Mouse (Mus musculus): ENCODE measurements at regions not wholly inside any gene's neighbourhood (a gene's known extent, or its start where the extent isn't known, plus 50 kb on each side); places are given as distances from the start of the nearest gene placed in this dataset.
"Not testable (repeated sequence)": the region's sequence is repeated elsewhere in the genome, so short reads cannot be mapped to it uniquely, and the experiment has no call there.

DNA sequence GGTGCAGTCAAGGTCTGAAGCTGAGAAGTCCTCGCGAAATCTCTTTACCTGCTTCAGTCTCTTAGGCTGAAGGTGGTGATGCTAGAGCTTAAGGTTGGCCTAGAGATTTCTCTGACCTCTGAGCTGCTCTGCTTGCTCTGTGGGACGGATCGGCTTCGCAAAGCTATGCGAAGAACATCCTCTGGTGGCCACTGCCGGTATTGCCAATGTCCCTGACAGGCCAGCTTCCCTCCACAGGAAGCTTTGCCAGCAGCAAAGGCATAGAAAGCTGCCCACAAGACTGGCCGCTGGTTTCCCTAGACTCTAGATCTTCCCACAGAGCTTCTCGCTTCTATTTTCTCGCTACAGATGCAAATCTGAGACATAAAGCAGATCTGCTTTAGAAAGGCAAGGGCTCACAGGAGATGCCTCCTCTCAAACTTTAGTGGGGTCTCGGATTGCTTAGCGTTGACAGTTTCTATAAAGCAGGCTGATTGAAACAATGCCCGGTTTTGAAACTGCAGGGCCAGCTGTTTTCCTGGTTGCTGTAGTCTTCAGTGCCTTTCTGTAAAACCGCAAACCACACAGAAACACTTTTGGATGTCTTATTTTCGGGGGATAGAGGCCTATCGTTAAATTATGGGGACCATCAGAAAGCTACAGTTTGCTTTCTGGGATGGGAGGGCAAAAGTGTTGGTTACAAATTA is 153.7 kb downstream of the Car8 start:
- Histone ChIP-seq H3K4me1 (ENCODE audit: insufficient read depth, low read length) (no peaks in the 10 kb centered on the region), H3K36me3 (ENCODE audit: insufficient read depth, low read length) (no peaks in the 10 kb centered on the region), H3K9me3 (ENCODE audit: low read length) (no peaks in the 10 kb centered on the region), H3K27ac (ENCODE audit: low read length) (no peak overlapping the region), H3K27me3 (ENCODE audit: insufficient read depth, low read length) (no peaks in the 10 kb centered on the region), H3K4me3 (ENCODE audit: low read length) (no peak overlapping the region), H3K4me2 (replicated peaks; ENCODE audit: low read depth, low read length) (no peak overlapping the region), H3K9ac (replicated peaks; ENCODE audit: low read length) (no peak overlapping the region)
- WGBS: 38% methylated on average over 16 of the region's 16 CpGs
- ATAC-seq (ENCODE audit: low FRiP score, low TSS enrichment): peak; percentile 73; the same call in 1 of the 2 replicates

DNA sequence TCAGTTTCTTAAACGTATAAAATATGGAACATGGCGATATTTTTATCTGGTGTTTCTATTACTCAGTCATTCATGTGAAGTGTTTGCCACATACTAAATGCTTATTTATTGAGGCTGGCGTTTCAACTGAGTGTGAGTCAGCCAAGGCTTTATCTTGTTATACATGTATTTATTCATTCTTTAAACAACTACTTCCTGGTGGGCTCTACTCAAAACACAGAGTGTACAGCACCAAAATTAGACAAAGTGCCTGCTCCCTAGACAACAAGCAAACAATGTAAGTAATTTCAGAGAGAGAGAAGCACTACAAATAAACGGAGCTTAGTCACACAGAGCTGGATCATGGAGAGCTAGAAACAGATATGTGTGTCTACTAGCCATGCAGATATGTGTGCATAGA is 159.5 kb downstream of the Car8 start:
- H3K4me2 ChIP-seq (replicated peaks; ENCODE audit: low read depth, low read length): no peak overlapping the region
- H3K27ac ChIP-seq (ENCODE audit: low read length): no peak overlapping the region
- WGBS: 78% methylated on average over 4 of the region's 4 CpGs
- no peaks in the 10 kb centered on the region for H3K9me3 ChIP-seq (ENCODE audit: low read length)
- no peaks in the 10 kb centered on the region for H3K4me1 ChIP-seq (ENCODE audit: insufficient read depth, low read length)
- no peak overlapping the region for H3K4me3 ChIP-seq (ENCODE audit: low read length)
- no peaks in the 10 kb centered on the region for H3K27me3 ChIP-seq (ENCODE audit: insufficient read depth, low read length)
- no peak for ATAC-seq (ENCODE audit: low FRiP score, low TSS enrichment)
- no peaks in the 10 kb centered on the region for H3K36me3 ChIP-seq (ENCODE audit: insufficient read depth, low read length)
- H3K9ac ChIP-seq (replicated peaks; ENCODE audit: low read length): no peak overlapping the region

DNA sequence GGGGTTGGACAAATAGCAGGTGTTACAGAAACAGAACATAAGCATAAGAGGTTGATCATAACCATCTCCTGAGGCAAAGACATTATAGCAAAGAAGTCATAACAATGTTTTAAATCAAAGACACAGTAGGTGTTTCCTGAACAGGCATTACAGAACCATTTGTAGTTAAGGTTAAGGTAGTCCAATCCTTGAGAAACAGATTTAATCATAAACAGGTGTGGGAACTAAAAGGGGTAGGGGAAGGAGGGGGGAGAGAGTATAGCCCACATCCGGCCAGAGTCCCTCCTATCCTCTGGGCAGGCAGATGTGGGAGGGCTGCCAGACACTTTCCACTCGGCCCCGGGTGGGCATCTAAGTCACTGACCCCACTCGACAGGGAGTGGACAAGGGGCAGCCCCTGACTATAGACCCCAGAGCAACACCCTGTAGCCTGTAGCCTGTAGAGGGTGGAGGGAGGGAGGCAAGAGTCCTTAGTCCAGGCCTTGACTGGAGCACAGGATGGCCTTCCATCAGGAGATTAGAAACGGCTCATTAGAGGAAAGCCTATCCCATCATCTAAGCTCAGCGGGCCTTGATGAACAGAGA is 165.8 kb downstream of the Car8 start:
- Histone ChIP-seq H3K27me3 (ENCODE audit: insufficient read depth, low read length) (no peaks in the 10 kb centered on the region), H3K4me1 (ENCODE audit: insufficient read depth, low read length) (no peaks in the 10 kb centered on the region), H3K27ac (ENCODE audit: low read length) (no peak overlapping the region), H3K9ac (replicated peaks; ENCODE audit: low read length) (no peak overlapping the region), H3K4me2 (replicated peaks; ENCODE audit: low read depth, low read length) (no peak overlapping the region), H3K9me3 (ENCODE audit: low read length) (no peaks in the 10 kb centered on the region), H3K36me3 (ENCODE audit: insufficient read depth, low read length) (no peaks in the 10 kb centered on the region), H3K4me3 (ENCODE audit: low read length) (no peak overlapping the region)
- 61% methylated on average over 6 of the region's 6 CpGs for WGBS
- no peak for ATAC-seq (ENCODE audit: low FRiP score, low TSS enrichment)

DNA sequence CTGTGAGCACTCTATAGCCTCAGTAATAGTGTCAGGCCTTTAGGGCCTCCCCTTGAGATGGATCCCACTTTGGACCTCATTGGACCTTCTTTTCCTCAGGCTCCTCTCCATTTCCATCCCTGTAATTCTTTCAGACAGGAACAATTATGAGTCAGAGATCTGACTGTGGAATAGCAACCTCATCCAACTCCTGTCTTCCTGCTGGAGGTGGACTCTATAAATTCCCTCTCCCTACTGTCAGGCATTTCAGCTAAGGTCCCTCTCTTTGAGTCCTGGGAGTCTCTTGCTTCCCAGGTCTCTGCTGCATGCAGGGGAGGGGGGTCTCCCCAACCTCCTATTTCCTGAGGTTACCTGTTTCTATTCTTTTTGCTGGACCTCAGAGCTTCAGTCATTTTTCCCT is 168.1 kb downstream of the Car8 start:
- not testable (repeated sequence) for H3K9ac ChIP-seq (replicated peaks; ENCODE audit: low read length); H3K36me3 ChIP-seq (ENCODE audit: insufficient read depth, low read length)

DNA sequence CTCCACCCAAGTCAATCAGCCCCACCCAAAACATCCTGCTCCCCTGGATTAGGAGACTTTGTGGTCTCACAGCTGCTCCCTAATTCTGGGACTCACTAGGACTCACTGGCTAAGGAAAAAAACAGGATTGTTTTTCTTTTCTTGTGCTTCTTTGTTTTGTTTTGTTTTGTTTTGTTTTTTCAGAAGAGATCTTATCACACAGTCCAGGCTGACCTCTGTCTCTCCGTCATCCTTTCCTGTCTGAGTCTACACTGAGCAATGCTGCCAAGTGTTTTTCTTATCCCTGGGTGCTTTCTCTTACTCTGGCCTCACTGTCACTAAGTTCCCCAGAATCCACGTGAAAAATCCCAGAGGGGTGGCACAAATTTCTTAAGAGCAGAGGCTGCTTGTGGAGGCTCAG is 170.8 kb downstream of the Car8 start:
- 8% methylated on average over 2 of the region's 2 CpGs for WGBS
- Histone ChIP-seq H3K4me2 (replicated peaks; ENCODE audit: low read depth, low read length) (no peak overlapping the region), H3K27ac (ENCODE audit: low read length) (no peak overlapping the region), H3K9me3 (ENCODE audit: low read length) (no peaks in the 10 kb centered on the region), H3K36me3 (ENCODE audit: insufficient read depth, low read length) (no peaks in the 10 kb centered on the region), H3K4me1 (ENCODE audit: insufficient read depth, low read length) (no peaks in the 10 kb centered on the region), H3K4me3 (ENCODE audit: low read length) (no peak overlapping the region), H3K27me3 (ENCODE audit: insufficient read depth, low read length) (no peaks in the 10 kb centered on the region), H3K9ac (replicated peaks; ENCODE audit: low read length) (no peak overlapping the region)
- ATAC-seq (ENCODE audit: low FRiP score, low TSS enrichment): no peak

More for the DNA sequence above, 168.1 kb downstream of the Car8 start:
- H3K4me1 ChIP-seq (ENCODE audit: insufficient read depth, low read length); ATAC-seq (ENCODE audit: low FRiP score, low TSS enrichment); H3K27me3 ChIP-seq (ENCODE audit: insufficient read depth, low read length); H3K4me3 ChIP-seq (ENCODE audit: low read length); H3K9me3 ChIP-seq (ENCODE audit: low read length); H3K4me2 ChIP-seq (replicated peaks; ENCODE audit: low read depth, low read length); H3K27ac ChIP-seq (ENCODE audit: low read length): not testable (repeated sequence)

DNA sequence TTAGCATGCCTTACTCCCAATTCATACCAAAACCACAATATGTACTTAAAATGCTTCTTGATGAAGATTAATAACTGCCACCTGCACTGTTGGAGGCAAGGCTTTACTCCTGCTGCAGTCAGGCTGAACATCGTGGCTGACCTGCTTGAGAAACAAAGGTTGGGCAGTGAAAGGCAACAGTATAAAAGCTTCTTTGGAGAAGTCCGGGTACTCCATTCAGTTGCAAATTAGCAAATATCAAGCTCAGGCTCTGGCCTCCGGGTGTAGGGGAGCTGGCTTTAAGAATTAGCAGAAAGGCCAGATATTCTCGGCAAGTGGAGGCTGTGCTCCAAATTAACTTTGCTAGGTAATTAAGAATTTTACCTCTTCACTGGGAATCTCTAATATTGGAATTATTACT is 197.1 kb downstream of the Car8 start:
- no peaks in the 10 kb centered on the region for H3K27me3 ChIP-seq (ENCODE audit: insufficient read depth, low read length)
- H3K9me3 ChIP-seq (ENCODE audit: low read length): no peaks in the 10 kb centered on the region
- WGBS: 76% methylated on average over 4 of the region's 4 CpGs
- no peak for ATAC-seq (ENCODE audit: low FRiP score, low TSS enrichment)
- no peak overlapping the region for H3K4me2 ChIP-seq (replicated peaks; ENCODE audit: low read depth, low read length)
- no peak overlapping the region for H3K9ac ChIP-seq (replicated peaks; ENCODE audit: low read length)
- H3K4me1 ChIP-seq (ENCODE audit: insufficient read depth, low read length): no peaks in the 10 kb centered on the region
- H3K4me3 ChIP-seq (ENCODE audit: low read length): no peak overlapping the region
- no peak overlapping the region for H3K27ac ChIP-seq (ENCODE audit: low read length)
- H3K36me3 ChIP-seq (ENCODE audit: insufficient read depth, low read length): no peaks in the 10 kb centered on the region

DNA sequence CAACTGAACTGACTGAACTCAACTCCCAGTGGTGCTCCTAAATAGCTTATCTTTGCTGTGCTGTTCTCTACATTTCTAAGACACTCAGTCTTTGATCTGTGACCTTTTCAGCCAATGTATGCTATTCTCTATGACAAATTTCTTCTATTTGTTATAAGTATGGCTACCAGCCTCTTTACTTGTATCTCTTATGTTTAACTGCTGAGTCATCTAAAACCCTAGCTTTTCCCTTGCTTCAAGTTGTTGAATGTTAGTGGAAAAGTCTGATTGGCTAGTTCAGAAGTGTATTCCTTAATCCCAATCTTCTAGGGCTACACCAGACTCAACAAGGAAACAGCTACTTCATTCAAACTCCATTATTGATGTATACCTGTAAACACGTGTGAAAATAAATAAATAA is 201.0 kb downstream of the Car8 start:
- no peak for ATAC-seq (ENCODE audit: low FRiP score, low TSS enrichment)
- WGBS: 91% methylated on average over 1 of the region's 1 CpGs
- no peak overlapping the region for H3K4me3 ChIP-seq (ENCODE audit: low read length)

DNA sequence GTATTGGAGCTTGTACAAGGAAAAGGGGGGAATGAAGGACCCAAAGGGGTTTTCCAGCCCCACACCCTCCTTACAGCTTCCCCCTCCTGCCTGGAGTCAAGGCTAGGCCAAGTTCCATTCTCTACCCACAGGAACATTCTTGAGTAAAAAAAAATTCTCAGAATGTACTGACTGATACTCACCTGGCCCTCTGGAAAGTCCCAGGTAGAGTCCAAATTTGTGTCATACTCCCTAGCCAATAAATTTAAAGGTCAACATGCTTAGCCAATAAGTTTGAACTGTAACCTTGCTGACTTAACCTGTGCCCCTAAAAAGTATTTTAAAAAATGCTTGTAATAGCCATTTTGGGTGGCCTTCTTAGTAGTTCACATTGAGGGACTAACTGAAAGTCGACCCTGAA is 205.4 kb downstream of the Car8 start:
- not testable (repeated sequence) for ATAC-seq (ENCODE audit: low FRiP score, low TSS enrichment)
- WGBS: 85% methylated on average over 1 of the region's 1 CpGs

More for the DNA sequence above, 201.0 kb downstream of the Car8 start:
- Histone ChIP-seq H3K9ac (replicated peaks; ENCODE audit: low read length) (no peak overlapping the region), H3K36me3 (ENCODE audit: insufficient read depth, low read length) (no peaks in the 10 kb centered on the region), H3K27me3 (ENCODE audit: insufficient read depth, low read length) (no peaks in the 10 kb centered on the region), H3K4me2 (replicated peaks; ENCODE audit: low read depth, low read length) (no peak overlapping the region), H3K4me1 (ENCODE audit: insufficient read depth, low read length) (no peaks in the 10 kb centered on the region), H3K27ac (ENCODE audit: low read length) (no peak overlapping the region), H3K9me3 (ENCODE audit: low read length) (no peaks in the 10 kb centered on the region)

DNA sequence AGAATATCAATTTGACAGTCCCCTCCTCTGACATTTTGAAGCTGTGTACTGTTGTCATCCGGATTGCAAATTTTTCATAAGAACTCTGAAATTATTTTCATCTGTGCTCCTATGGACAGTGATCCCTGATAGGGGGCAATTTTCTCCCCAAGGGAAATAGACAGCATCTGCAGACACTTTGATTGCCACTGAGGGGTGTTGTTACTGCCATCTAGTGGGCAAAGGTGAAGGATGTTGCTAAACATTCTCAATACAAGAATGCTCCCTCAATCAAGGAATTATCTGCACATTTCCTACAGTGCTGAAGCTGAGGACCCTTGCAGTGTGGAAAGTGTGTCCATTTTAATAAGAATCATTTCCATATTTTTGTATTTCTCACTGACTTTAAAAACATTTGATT is 233.7 kb downstream of the Car8 start:
- 19% methylated on average over 1 of the region's 1 CpGs for WGBS
- Histone ChIP-seq H3K4me2 (replicated peaks; ENCODE audit: low read depth, low read length) (no peak overlapping the region), H3K9me3 (ENCODE audit: low read length) (no peaks in the 10 kb centered on the region), H3K9ac (replicated peaks; ENCODE audit: low read length) (no peak overlapping the region), H3K4me3 (ENCODE audit: low read length) (no peak overlapping the region), H3K4me1 (ENCODE audit: insufficient read depth, low read length) (no peaks in the 10 kb centered on the region), H3K27me3 (ENCODE audit: insufficient read depth, low read length) (no peaks in the 10 kb centered on the region), H3K27ac (ENCODE audit: low read length) (no peak overlapping the region), H3K36me3 (ENCODE audit: insufficient read depth, low read length) (no peaks in the 10 kb centered on the region)
- ATAC-seq (ENCODE audit: low FRiP score, low TSS enrichment): no peak

More for the DNA sequence above, 205.4 kb downstream of the Car8 start:
- H3K9me3 ChIP-seq (ENCODE audit: low read length); H3K4me2 ChIP-seq (replicated peaks; ENCODE audit: low read depth, low read length); H3K27ac ChIP-seq (ENCODE audit: low read length); H3K4me1 ChIP-seq (ENCODE audit: insufficient read depth, low read length); H3K4me3 ChIP-seq (ENCODE audit: low read length); H3K27me3 ChIP-seq (ENCODE audit: insufficient read depth, low read length); H3K36me3 ChIP-seq (ENCODE audit: insufficient read depth, low read length); H3K9ac ChIP-seq (replicated peaks; ENCODE audit: low read length): not testable (repeated sequence)

DNA sequence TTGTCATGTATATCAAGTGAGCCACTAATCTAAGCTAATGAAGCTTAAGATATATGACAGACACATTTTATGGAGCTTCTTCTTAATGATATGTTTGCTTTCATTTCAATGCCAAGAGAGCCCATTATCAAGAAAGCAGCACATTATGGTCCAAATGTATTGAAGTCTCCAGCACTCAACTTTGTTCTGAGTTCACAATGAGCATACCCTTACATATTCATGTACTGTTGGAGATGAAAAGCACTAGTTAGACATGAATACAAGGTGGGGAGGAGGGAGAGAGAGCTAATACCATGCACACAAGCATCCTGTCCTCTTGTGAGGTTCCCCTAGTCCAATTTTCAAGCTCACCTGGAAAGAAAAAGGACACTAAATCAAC is 241.3 kb downstream of the Car8 start:
- no peaks in the 10 kb centered on the region for H3K36me3 ChIP-seq (ENCODE audit: insufficient read depth, low read length)

More for the DNA sequence above, 241.3 kb downstream of the Car8 start:
- H3K9me3 ChIP-seq (ENCODE audit: low read length): no peaks in the 10 kb centered on the region
- H3K9ac ChIP-seq (replicated peaks; ENCODE audit: low read length): no peak overlapping the region
- no peak overlapping the region for H3K4me3 ChIP-seq (ENCODE audit: low read length)
- ATAC-seq (ENCODE audit: low FRiP score, low TSS enrichment): no peak
- no peaks in the 10 kb centered on the region for H3K27me3 ChIP-seq (ENCODE audit: insufficient read depth, low read length)
- H3K27ac ChIP-seq (ENCODE audit: low read length): no peak overlapping the region
- no peaks in the 10 kb centered on the region for H3K4me1 ChIP-seq (ENCODE audit: insufficient read depth, low read length)
- no peak overlapping the region for H3K4me2 ChIP-seq (replicated peaks; ENCODE audit: low read depth, low read length)

All from kidney, embryonic 16.5 days (tissue).